Mouse (Mus musculus) cerebellum, adult 9-11 months (tissue): ENCODE measurements around the gene Rbl2.

Experiments
- DNase-seq: peaks from one replicate; pipeline ENCODE4 v3.0.0; 2022

The Rbl2 gene

DNA sequence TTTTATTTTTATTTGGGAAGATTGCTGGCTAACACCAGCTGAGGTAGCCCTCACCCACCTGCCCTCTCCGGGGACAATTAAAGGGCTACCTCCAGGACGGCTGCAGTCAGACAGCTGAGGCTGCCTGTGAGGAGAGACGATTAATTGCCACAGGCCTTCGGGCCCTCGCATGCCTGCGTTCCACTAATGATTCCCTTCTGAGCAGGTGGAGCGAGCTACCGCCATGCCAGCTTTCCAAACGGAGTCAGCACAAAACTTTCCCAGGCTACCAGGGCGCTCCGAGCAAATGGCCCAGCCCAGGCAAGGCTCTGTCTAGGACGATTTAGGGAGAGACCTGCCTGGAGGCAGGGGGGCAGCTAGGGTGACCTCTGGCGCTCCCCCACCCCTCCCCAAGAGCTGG, 101.7 kb downstream of the Rbl2 start:
- no peak for DNase-seq
